ENCODE assay signal across 8 mouse cellular contexts in the genomic region with DNA sequence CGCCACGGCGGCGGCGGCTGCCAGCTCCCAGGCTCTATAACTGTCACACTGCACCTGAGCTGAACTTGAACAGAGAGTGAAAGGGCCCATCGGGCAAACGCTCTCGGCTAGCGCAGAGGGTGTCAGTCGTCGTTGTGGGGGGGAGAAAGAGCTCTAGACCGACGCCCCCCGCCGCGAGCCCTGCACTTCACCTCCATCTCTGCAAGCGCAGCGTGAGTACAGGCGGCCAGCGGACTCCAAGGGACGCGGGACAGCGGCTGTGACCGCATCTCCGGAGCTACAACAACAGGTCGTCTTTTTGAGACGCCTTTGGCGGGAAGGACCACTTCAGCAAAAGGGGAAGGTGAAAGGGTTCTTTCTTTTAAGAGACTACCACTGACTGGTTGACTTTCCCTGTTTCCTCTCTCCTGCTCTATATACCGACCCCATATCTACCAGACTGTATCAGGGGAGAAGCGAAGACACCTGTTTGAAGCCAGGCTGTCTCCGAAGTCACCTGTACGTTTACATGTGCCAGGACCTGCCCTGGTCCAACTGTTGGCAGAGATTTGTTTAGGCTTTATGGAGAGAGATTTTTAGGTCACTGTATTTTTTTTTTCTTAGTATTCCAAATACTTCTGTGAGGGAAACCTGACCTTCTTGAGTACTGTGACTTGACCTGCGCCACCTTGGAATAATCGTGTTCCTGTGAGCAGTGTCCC. TPM values are rescaled to one million over a fixed set of nuclear protein-coding genes. Genes with fewer than 3 reads are reported as not detected.
A peak's percentile ranks its signal among the peaks of the same experiment; 100 is the strongest.
DNase-seq lines count a peak whose midpoint lies in the region; ATAC-seq and TF ChIP-seq lines count a peak whose summit lies in the region.
"Had no signal": no experiment of that assay in that cellular context is flagged by ENCODE, and none has a peak within 500 bp of the region (broad histone marks: within the 10 kb centered on the region; RNA-seq: fewer than 3 reads in every experiment).

A gene (plus strand): TSS at position 13 of the 701 bp plus-strand sequence.

- peak within 1 kb of the TSS; percentile 59; the same call in 1 of the 2 replicates for H3K27ac ChIP-seq in forebrain, embryonic 12.5 days
- peak within 1 kb of the TSS; percentile 88 for H3K27ac ChIP-seq in hindbrain, postnatal 0 days
- peak within 1 kb of the TSS; percentile 85 for H3K27ac ChIP-seq in midbrain, embryonic 10.5 days (replicated peaks)

- no peak for DNase-seq in hindbrain, postnatal 0 days (ENCODE audit: low spot score)
- no peak for DNase-seq in midbrain, embryonic 10.5 days (ENCODE audit: low spot score)
- no peak for DNase-seq in adrenal gland, adult 18-20 months (ENCODE audit: low spot score in 2 of 2)

- peaks cover 19% of the 10 kb centered on the region for H3K4me1 ChIP-seq in megakaryocyte, embryonic 14.5 days
- H3K4me1 ChIP-seq in forebrain, embryonic 12.5 days, result no peaks in the 10 kb centered on the region
- H3K4me1 ChIP-seq in hindbrain, postnatal 0 days (ENCODE audit: insufficient read depth, low read length), result peaks cover 4% of the 10 kb centered on the region; the same call in 1 of the 2 replicates
- H3K4me1 ChIP-seq in midbrain, embryonic 10.5 days, result peaks cover 5% of the 10 kb centered on the region; the same call in 1 of the 2 replicates

- no peak for ATAC-seq in megakaryocyte, adult 5-6 weeks (ENCODE audit: poor library complexity, severe bottlenecking)
- ATAC-seq in forebrain, embryonic 12.5 days (ENCODE audit: low FRiP score), result peak; percentile 72
- peak; percentile 64 for ATAC-seq in hindbrain, postnatal 0 days
- no peak for ATAC-seq in megakaryocyte-erythroid progenitor cell, adult 5-6 weeks (replicated peaks; ENCODE audit: low FRiP score, low TSS enrichment, poor library complexity, severe bottlenecking)

- H3K36me3 ChIP-seq in megakaryocyte, embryonic 14.5 days (replicated peaks; ENCODE audit: low read length), result no peaks in the 10 kb centered on the region
- H3K36me3 ChIP-seq in forebrain, embryonic 12.5 days (replicated peaks), result no peaks in the 10 kb centered on the region
- H3K36me3 ChIP-seq in hindbrain, postnatal 0 days (ENCODE audit: insufficient read depth, low read length), result no peaks in the 10 kb centered on the region
- H3K36me3 ChIP-seq in midbrain, embryonic 10.5 days, result no peaks in the 10 kb centered on the region

- TF ChIP-seq CTCF in hindbrain, postnatal 0 days (IDR thresholded peaks at IDR 0.05; ENCODE audit: low read depth), result no peak

- H3K9ac ChIP-seq in forebrain, embryonic 12.5 days, result peak within 1 kb of the TSS; percentile 89
- H3K9ac ChIP-seq in hindbrain, postnatal 0 days (replicated peaks; ENCODE audit: low read length), result peak within 1 kb of the TSS; percentile 73

- WGBS in forebrain, embryonic 12.5 days, result 10% methylated on average over 34 of the region's 34 CpGs
- WGBS in hindbrain, postnatal 0 days, result 10% methylated on average over 34 of the region's 34 CpGs
- 10% methylated on average over 34 of the region's 34 CpGs for WGBS in midbrain, embryonic 10.5 days

- peaks cover 17% of the 10 kb centered on the region for H3K9me3 ChIP-seq in megakaryocyte, embryonic 14.5 days
- H3K9me3 ChIP-seq in forebrain, embryonic 12.5 days, result no peaks in the 10 kb centered on the region
- H3K9me3 ChIP-seq in hindbrain, postnatal 0 days (ENCODE audit: low read length), result no peaks in the 10 kb centered on the region
- no peaks in the 10 kb centered on the region for H3K9me3 ChIP-seq in midbrain, embryonic 10.5 days (replicated peaks)

- H3K27me3 ChIP-seq in megakaryocyte, embryonic 14.5 days (replicated peaks), result peaks cover 35% of the 10 kb centered on the region
- no peaks in the 10 kb centered on the region for H3K27me3 ChIP-seq in forebrain, embryonic 12.5 days
- H3K27me3 ChIP-seq in hindbrain, postnatal 0 days (ENCODE audit: insufficient read depth, low read length), result no peaks in the 10 kb centered on the region
- peaks cover 31% of the 10 kb centered on the region for H3K27me3 ChIP-seq in midbrain, embryonic 10.5 days (ENCODE audit: low read depth, poor library complexity, severe bottlenecking)

- peak within 1 kb of the TSS; percentile 83 for H3K4me2 ChIP-seq in forebrain, embryonic 12.5 days
- peak within 1 kb of the TSS; percentile 71 for H3K4me2 ChIP-seq in hindbrain, postnatal 0 days (ENCODE audit: low read depth, low read length)

- H3K4me3 ChIP-seq in megakaryocyte, embryonic 14.5 days (replicated peaks), result peak within 1 kb of the TSS; percentile 86
- peak within 1 kb of the TSS; percentile 74 for H3K4me3 ChIP-seq in forebrain, embryonic 12.5 days (replicated peaks)
- H3K4me3 ChIP-seq in hindbrain, postnatal 0 days (ENCODE audit: low read length), result peak within 1 kb of the TSS; percentile 89
- peak within 1 kb of the TSS; percentile 82 for H3K4me3 ChIP-seq in midbrain, embryonic 10.5 days
- H3K4me3 ChIP-seq: myocyte had no signal

RNA-seq across cellular contexts. Expression of the gene that starts here (rescaled TPM):
- not detected in 2 replicates for polyA plus RNA-seq in megakaryocyte, embryonic 14.5 days (2012; ENCODE audit: insufficient read depth, low replicate concordance)
- not detected in 2 replicates for total RNA-seq in megakaryocyte, adult 5-6 weeks (2015)
- total RNA-seq in megakaryocyte, adult 5-6 weeks (2017), result not detected in 2 replicates
- 4.2 and 4.3 TPM in 2 replicates for polyA plus RNA-seq in forebrain, embryonic 12.5 days (2016; fragmentation: Nextera tagmentation; extraction: Ambion mirVana)
- 87.7 and 90.6 TPM in 2 replicates for total RNA-seq in hindbrain, postnatal 0 days (2014; rRNA removed)
- 40.6 and 41.9 TPM in 2 replicates for polyA plus RNA-seq in hindbrain, postnatal 0 days (2015; fragmentation: Nextera tagmentation; extraction: Ambion mirVana)
- polyA plus RNA-seq in midbrain, embryonic 10.5 days (2016; fragmentation: Nextera tagmentation; extraction: Ambion mirVana), result 0.31 and 0.88 TPM in 2 replicates
- total RNA-seq in megakaryocyte-erythroid progenitor cell, adult 5-6 weeks (2014; fragmentation: Nextera tagmentation), result not detected in 2 replicates
- total RNA-seq in megakaryocyte-erythroid progenitor cell, adult 5-6 weeks (2017), result not detected in 2 replicates
- total RNA-seq in adrenal gland, adult 18-20 months (2021), result 1 to 10 TPM; 2.9 to 3.8 TPM
- polyA plus RNA-seq: myocyte had no signal

Comparison
In these comparisons a context has a peak if more than half of its experiments do, and no peak if none do; other contexts are left out.
1. RNA of the gene that starts here (total RNA-seq): 87.7 to 90.6 TPM in hindbrain, postnatal 0 days; 2.9 to 3.8 TPM in adrenal gland, adult 18-20 months, not detected in megakaryocyte, adult 5-6 weeks and not detected in megakaryocyte-erythroid progenitor cell, adult 5-6 weeks; every median in the first group is over 10 times any median in the second.
2. ATAC-seq: peak in forebrain, embryonic 12.5 days (single experiment) and hindbrain, postnatal 0 days (single experiment); none in megakaryocyte, adult 5-6 weeks (single experiment) and megakaryocyte-erythroid progenitor cell, adult 5-6 weeks (single experiment).
3. Peak in every context shown above with its lines, with median percentiles within 50 percentile points of each other: H3K4me3 ChIP-seq and H3K27ac ChIP-seq.